Mouse (Mus musculus): ENCODE results near the gene Snap25. TPM values are rescaled to one million over a fixed set of nuclear protein-coding genes. Genes with fewer than 3 reads are reported as not detected.

Gene Snap25
- polyA plus RNA-seq, 1 experiment from 2014 or later, result 9.5 TPM

GRCm38 (mm10) chr2:136699429-136700227 lies 13.6 kb upstream of the Snap25 start:
- ATAC-seq (replicated peaks; ENCODE audit: low FRiP score) (no peak), DNase-seq (ENCODE audit: low spot score) (no peak)
- no peaks in the 10 kb centered on the region for H3K4me1 ChIP-seq (replicated peaks; ENCODE audit: control insufficient read depth, insufficient read depth, low read length)
- H3K4me2 ChIP-seq, result no peak overlapping the region
- H3K4me3 ChIP-seq (ENCODE audit: low read depth, low read length), result no peak overlapping the region
- H3K9me3 ChIP-seq (ENCODE audit: control insufficient read depth, low read length), result no peaks in the 10 kb centered on the region
- no peaks in the 10 kb centered on the region for H3K27me3 ChIP-seq (replicated peaks; ENCODE audit: control insufficient read depth, insufficient read depth, low read length)
- 63% methylated on average over 3 of the region's 3 CpGs for WGBS
- H3K9ac ChIP-seq (ENCODE audit: low read depth, low read length), result no peak overlapping the region
- H3K27ac ChIP-seq (ENCODE audit: low read depth, low read length), result no peak overlapping the region
- H3K36me3 ChIP-seq (ENCODE audit: control insufficient read depth, insufficient read depth, low read length), result no peaks in the 10 kb centered on the region

DNA sequence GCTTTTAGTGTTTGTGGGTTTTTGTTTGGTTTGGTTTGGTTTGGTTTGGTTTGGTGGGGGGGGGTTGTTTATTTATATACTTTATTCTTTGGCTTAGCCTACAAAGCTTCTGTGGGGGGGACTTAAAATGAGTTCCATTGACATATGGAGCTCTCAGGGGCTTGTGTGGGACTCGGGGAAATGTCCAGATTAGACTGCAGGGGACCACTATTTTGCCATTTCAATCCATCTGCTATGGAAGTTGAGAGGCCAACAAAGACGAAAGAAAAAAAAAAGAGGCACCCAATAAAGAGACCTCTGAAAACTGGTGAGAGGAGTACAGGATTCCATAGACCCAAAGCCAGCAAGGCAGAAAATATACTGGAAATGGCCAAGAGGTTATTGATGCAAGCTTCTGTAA lies 9.9 kb upstream of the Snap25 start:
- Histone ChIP-seq H3K9me3 (ENCODE audit: control insufficient read depth, low read length) (no peaks in the 10 kb centered on the region), H3K4me2 (no peak overlapping the region), H3K4me3 (ENCODE audit: low read depth, low read length) (no peak overlapping the region), H3K4me1 (replicated peaks; ENCODE audit: control insufficient read depth, insufficient read depth, low read length) (no peaks in the 10 kb centered on the region), H3K9ac (ENCODE audit: low read depth, low read length) (no peak overlapping the region), H3K36me3 (ENCODE audit: control insufficient read depth, insufficient read depth, low read length) (no peaks in the 10 kb centered on the region), H3K27ac (ENCODE audit: low read depth, low read length) (no peak overlapping the region), H3K27me3 (replicated peaks; ENCODE audit: control insufficient read depth, insufficient read depth, low read length) (no peaks in the 10 kb centered on the region)
- no peak for DNase-seq (ENCODE audit: low spot score)
- 52% methylated on average over 2 of the region's 2 CpGs for WGBS
- ATAC-seq (replicated peaks; ENCODE audit: low FRiP score), result no peak

DNA sequence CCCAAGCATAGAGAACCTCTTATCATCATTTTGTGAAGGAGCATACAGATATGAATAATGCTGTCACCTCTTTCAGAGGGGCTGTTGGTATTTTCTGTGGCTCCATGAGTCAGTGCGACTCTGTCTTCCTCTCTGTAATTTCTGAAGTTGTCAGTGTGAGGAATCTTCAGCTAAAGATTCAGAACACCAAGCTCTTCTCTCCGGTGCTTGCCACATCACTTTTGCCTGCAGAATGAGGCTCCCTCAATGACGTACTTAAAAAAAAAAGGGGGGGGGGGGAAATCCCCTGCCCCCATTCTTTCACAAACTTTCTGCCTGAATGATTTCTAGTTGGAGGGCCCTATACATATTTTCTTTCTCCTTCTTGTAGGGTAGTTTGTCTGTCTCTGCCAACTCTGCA lies 2.1 kb upstream of the Snap25 start:
- 46% methylated on average over 3 of the region's 3 CpGs for WGBS
- peaks cover 15% of the 10 kb centered on the region for H3K27me3 ChIP-seq (replicated peaks; ENCODE audit: control insufficient read depth, insufficient read depth, low read length)
- H3K9ac ChIP-seq (ENCODE audit: low read depth, low read length), result no peak overlapping the region
- H3K4me2 ChIP-seq, result no peak overlapping the region
- H3K36me3 ChIP-seq (ENCODE audit: control insufficient read depth, insufficient read depth, low read length), result no peaks in the 10 kb centered on the region
- no peaks in the 10 kb centered on the region for H3K9me3 ChIP-seq (ENCODE audit: control insufficient read depth, low read length)
- H3K4me3 ChIP-seq (ENCODE audit: low read depth, low read length), result no peak overlapping the region
- ATAC-seq (replicated peaks; ENCODE audit: low FRiP score) (no peak), DNase-seq (ENCODE audit: low spot score) (no peak)
- H3K27ac ChIP-seq (ENCODE audit: low read depth, low read length), result no peak overlapping the region
- peaks cover 3% of the 10 kb centered on the region; the same call in 1 of the 2 replicates for H3K4me1 ChIP-seq (replicated peaks; ENCODE audit: control insufficient read depth, insufficient read depth, low read length)

GRCm38 (mm10) chr2:136711746-136712440 lies 1.4 kb upstream of the Snap25 start:
- H3K4me1 ChIP-seq (replicated peaks; ENCODE audit: control insufficient read depth, insufficient read depth, low read length), result peaks cover 3% of the 10 kb centered on the region; the same call in 1 of the 2 replicates
- no peaks in the 10 kb centered on the region for H3K36me3 ChIP-seq (ENCODE audit: control insufficient read depth, insufficient read depth, low read length)
- 0 out of 2 replicates have a peak overlapping the region, but pooled peaks have one; percentile 3 for H3K4me3 ChIP-seq (ENCODE audit: low read depth, low read length)
- H3K4me2 ChIP-seq, result peak overlapping the region; percentile 59
- H3K9ac ChIP-seq (ENCODE audit: low read depth, low read length), result no peak overlapping the region
- H3K9me3 ChIP-seq (ENCODE audit: control insufficient read depth, low read length), result no peaks in the 10 kb centered on the region
- no peak overlapping the region for H3K27ac ChIP-seq (ENCODE audit: low read depth, low read length)
- H3K27me3 ChIP-seq (replicated peaks; ENCODE audit: control insufficient read depth, insufficient read depth, low read length), result peaks cover 15% of the 10 kb centered on the region
- DNase-seq (ENCODE audit: low spot score) (peak; percentile 31), ATAC-seq (replicated peaks; ENCODE audit: low FRiP score) (no peak)
- WGBS, result 8% methylated on average over 24 of the region's 28 CpGs

GRCm38 (mm10) chr2:136712441-136713015 lies 725 bp upstream of the Snap25 start:
- peaks cover 15% of the 10 kb centered on the region for H3K27me3 ChIP-seq (replicated peaks; ENCODE audit: control insufficient read depth, insufficient read depth, low read length)
- H3K4me2 ChIP-seq, result peak overlapping the region; percentile 59
- 2% methylated on average over 13 of the region's 13 CpGs for WGBS
- peaks cover 3% of the 10 kb centered on the region; the same call in 1 of the 2 replicates for H3K4me1 ChIP-seq (replicated peaks; ENCODE audit: control insufficient read depth, insufficient read depth, low read length)
- no peaks in the 10 kb centered on the region for H3K36me3 ChIP-seq (ENCODE audit: control insufficient read depth, insufficient read depth, low read length)
- H3K9me3 ChIP-seq (ENCODE audit: control insufficient read depth, low read length), result no peaks in the 10 kb centered on the region
- DNase-seq (ENCODE audit: low spot score) (peak; percentile 29), ATAC-seq (replicated peaks; ENCODE audit: low FRiP score) (no peak)
- 0 out of 2 replicates have a peak overlapping the region, but pooled peaks have one; percentile 3 for H3K4me3 ChIP-seq (ENCODE audit: low read depth, low read length)
- no peak overlapping the region for H3K9ac ChIP-seq (ENCODE audit: low read depth, low read length)
- no peak overlapping the region for H3K27ac ChIP-seq (ENCODE audit: low read depth, low read length)

DNA sequence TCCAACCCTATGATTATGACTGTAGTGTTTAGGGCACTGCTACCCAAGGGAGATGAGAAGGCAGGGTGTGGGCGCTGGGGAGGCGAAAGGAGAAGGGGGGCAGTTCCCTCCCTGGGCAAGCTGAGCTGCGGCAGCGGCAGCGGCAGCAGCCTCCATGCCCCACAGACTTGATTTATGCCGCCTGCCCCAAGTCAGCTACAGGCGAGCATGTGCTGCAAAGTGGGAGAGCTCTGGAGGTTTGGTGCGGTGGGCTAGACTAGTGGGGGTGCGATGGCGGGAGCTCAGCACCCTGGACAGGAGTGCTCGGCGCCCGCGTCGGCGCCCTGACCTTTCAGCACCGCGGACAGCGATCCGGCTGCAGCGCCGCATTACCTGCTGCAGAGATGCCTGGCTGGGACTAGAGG lies 757 bp downstream of the Snap25 start:
- no peaks in the 10 kb centered on the region for H3K9me3 ChIP-seq (ENCODE audit: control insufficient read depth, low read length)
- H3K27ac ChIP-seq (ENCODE audit: low read depth, low read length), result no peak overlapping the region
- H3K4me3 ChIP-seq (ENCODE audit: low read depth, low read length), result no peak overlapping the region
- H3K9ac ChIP-seq (ENCODE audit: low read depth, low read length), result no peak overlapping the region
- peak overlapping the region; percentile 59 for H3K4me2 ChIP-seq
- peaks cover 3% of the 10 kb centered on the region; the same call in 1 of the 2 replicates for H3K4me1 ChIP-seq (replicated peaks; ENCODE audit: control insufficient read depth, insufficient read depth, low read length)
- no peaks in the 10 kb centered on the region for H3K36me3 ChIP-seq (ENCODE audit: control insufficient read depth, insufficient read depth, low read length)
- WGBS, result 4% methylated on average over 22 of the region's 22 CpGs
- DNase-seq (ENCODE audit: low spot score), result peak; percentile 78
- H3K27me3 ChIP-seq (replicated peaks; ENCODE audit: control insufficient read depth, insufficient read depth, low read length), result peaks cover 15% of the 10 kb centered on the region
- peak; percentile 82 for ATAC-seq (replicated peaks; ENCODE audit: low FRiP score)

- H3K4me3 ChIP-seq (ENCODE audit: low read depth, low read length), result no peak overlapping the region
- H3K9ac ChIP-seq (ENCODE audit: low read depth, low read length), result no peak overlapping the region
- no peaks in the 10 kb centered on the region for H3K36me3 ChIP-seq (ENCODE audit: control insufficient read depth, insufficient read depth, low read length)
- no peaks in the 10 kb centered on the region for H3K9me3 ChIP-seq (ENCODE audit: control insufficient read depth, low read length)
- WGBS, result 62% methylated on average over 5 of the region's 5 CpGs
- ATAC-seq (replicated peaks; ENCODE audit: low FRiP score) (no peak), DNase-seq (ENCODE audit: low spot score) (no peak)
- no peak overlapping the region for H3K27ac ChIP-seq (ENCODE audit: low read depth, low read length)
- H3K27me3 ChIP-seq (replicated peaks; ENCODE audit: control insufficient read depth, insufficient read depth, low read length), result peaks cover 15% of the 10 kb centered on the region
- no peak overlapping the region for H3K4me2 ChIP-seq
- H3K4me1 ChIP-seq (replicated peaks; ENCODE audit: control insufficient read depth, insufficient read depth, low read length), result peaks cover 3% of the 10 kb centered on the region; the same call in 1 of the 2 replicates
Observed at GRCm38 (mm10) chr2:136715531-136715930, 2.3 kb downstream of the Snap25 start.

DNA sequence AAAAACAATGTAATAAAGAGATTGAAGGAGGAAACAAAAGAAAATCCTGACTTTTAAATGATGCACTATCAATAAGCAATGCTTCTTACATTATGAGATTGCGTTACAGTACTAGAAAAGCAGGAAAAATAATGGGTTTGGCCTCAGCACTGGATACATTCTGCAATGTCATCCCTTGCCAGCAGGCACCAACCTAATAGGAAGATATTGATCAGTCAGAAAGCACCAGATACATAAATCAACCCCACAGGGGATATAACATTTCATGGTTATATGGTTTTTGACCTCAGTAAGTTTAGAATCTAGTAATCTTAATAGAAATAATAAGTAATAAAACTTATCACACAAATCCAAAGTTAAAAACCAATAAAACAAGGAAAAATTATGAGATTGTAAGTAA lies 3.1 kb downstream of the Snap25 start:
- Histone ChIP-seq H3K9ac (ENCODE audit: low read depth, low read length) (no peak overlapping the region), H3K4me2 (no peak overlapping the region), H3K27me3 (replicated peaks; ENCODE audit: control insufficient read depth, insufficient read depth, low read length) (peaks cover 15% of the 10 kb centered on the region), H3K36me3 (ENCODE audit: control insufficient read depth, insufficient read depth, low read length) (no peaks in the 10 kb centered on the region), H3K9me3 (ENCODE audit: control insufficient read depth, low read length) (no peaks in the 10 kb centered on the region), H3K4me1 (replicated peaks; ENCODE audit: control insufficient read depth, insufficient read depth, low read length) (peaks cover 3% of the 10 kb centered on the region; the same call in 1 of the 2 replicates), H3K27ac (ENCODE audit: low read depth, low read length) (no peak overlapping the region), H3K4me3 (ENCODE audit: low read depth, low read length) (no peak overlapping the region)
- WGBS, result 80% methylated on average over 1 of the region's 1 CpGs
- no peak for ATAC-seq (replicated peaks; ENCODE audit: low FRiP score)
- DNase-seq (ENCODE audit: low spot score), result no peak
